9 mouse cellular contexts compared by ENCODE assay signal in genomic region chr15:78931577-78931976, GRCm38 (mm10). TPM values are rescaled to one million over a fixed set of nuclear protein-coding genes. Genes with fewer than 3 reads are reported as not detected.
DNase-seq lines count a peak whose midpoint lies in the region; ATAC-seq and TF ChIP-seq lines count a peak whose summit lies in the region.
"Had no signal": no experiment of that assay in that cellular context is flagged by ENCODE, and none has a peak within 500 bp of the region (broad histone marks: within the 10 kb centered on the region; RNA-seq: fewer than 3 reads in every experiment).

No protein-coding gene starts in this region.

- DNase-seq in forebrain, postnatal 0 days, result no peak
- DNase-seq in forebrain, embryonic 10.5 days (ENCODE audit: extremely low spot score, low spot score), result no peak
- DNase-seq in B cell, adult 2 months, result peak; percentile 78 to 81
- DNase-seq in adrenal gland, postnatal 10 days, result peak; percentile 75
- DNase-seq in heart, postnatal 0 days (ENCODE audit: low spot score), result peak; percentile 84
- DNase-seq in lung, postnatal 10 days, result peak; percentile 77
- peak; percentile 68 to 74 for DNase-seq in thymus, postnatal 10 days (ENCODE audit: low spot score in 2 of 2)
- DNase-seq in right cerebral cortex, postnatal 4 days, result no peak

- H3K36me3 ChIP-seq in forebrain, postnatal 0 days (ENCODE audit: insufficient read depth), result peaks cover 2% of the 10 kb centered on the region; the same call in 1 of the 2 replicates
- H3K36me3 ChIP-seq in forebrain, embryonic 10.5 days (replicated peaks), result peaks cover 16% of the 10 kb centered on the region
- H3K36me3 ChIP-seq in heart, postnatal 0 days (replicated peaks; ENCODE audit: control insufficient read depth, insufficient read depth, low read length), result peaks cover 5% of the 10 kb centered on the region; the same call in 1 of the 2 replicates

- H3K4me1 ChIP-seq in forebrain, postnatal 0 days (ENCODE audit: insufficient read depth), result peaks cover 9% of the 10 kb centered on the region
- H3K4me1 ChIP-seq in forebrain, embryonic 10.5 days, result peaks cover 44% of the 10 kb centered on the region
- peaks cover 21% of the 10 kb centered on the region for H3K4me1 ChIP-seq in heart, postnatal 0 days (ENCODE audit: control insufficient read depth, insufficient read depth)

- no peaks in the 10 kb centered on the region for H3K9me3 ChIP-seq in forebrain, postnatal 0 days (ENCODE audit: low read length)
- no peaks in the 10 kb centered on the region for H3K9me3 ChIP-seq in forebrain, embryonic 10.5 days
- no peaks in the 10 kb centered on the region for H3K9me3 ChIP-seq in heart, postnatal 0 days (replicated peaks; ENCODE audit: control insufficient read depth, low read length)
- H3K9me3 ChIP-seq: limb, embryonic 13.5 days had no signal

- H3K27me3 ChIP-seq in forebrain, postnatal 0 days (ENCODE audit: insufficient read depth, low read length), result no peaks in the 10 kb centered on the region
- peaks cover 13% of the 10 kb centered on the region for H3K27me3 ChIP-seq in forebrain, embryonic 10.5 days (ENCODE audit: poor library complexity, severe bottlenecking)
- H3K27me3 ChIP-seq in heart, postnatal 0 days (ENCODE audit: control insufficient read depth, insufficient read depth, low read length), result no peaks in the 10 kb centered on the region
- H3K27me3 ChIP-seq: limb, embryonic 13.5 days had no signal

- H3K9ac ChIP-seq in forebrain, postnatal 0 days, result no peak overlapping the region
- H3K9ac ChIP-seq in heart, postnatal 0 days (replicated peaks; ENCODE audit: low read depth, low read length), result no peak overlapping the region
- H3K9ac ChIP-seq: limb, embryonic 13.5 days had no signal

- WGBS in forebrain, postnatal 0 days, result 14% methylated on average over 3 of the region's 3 CpGs
- 35% methylated on average over 3 of the region's 3 CpGs for WGBS in forebrain, embryonic 10.5 days
- 11% methylated on average over 3 of the region's 3 CpGs for WGBS in heart, postnatal 0 days

- H3K4me3 ChIP-seq in forebrain, postnatal 0 days (ENCODE audit: low read depth, low read length), result no peak overlapping the region
- H3K4me3 ChIP-seq in forebrain, embryonic 10.5 days, result no peak overlapping the region
- H3K4me3 ChIP-seq in heart, postnatal 0 days (ENCODE audit: low read depth, low read length), result no peak overlapping the region
- H3K4me3 ChIP-seq: limb, embryonic 13.5 days had no signal

- TF ChIP-seq EP300 in heart, postnatal 0 days (IDR thresholded peaks at IDR 0.05; ENCODE audit: low read depth), result no peak

- ATAC-seq in forebrain, postnatal 0 days, result no peak
- ATAC-seq in heart, postnatal 0 days (ENCODE audit: insufficient read depth, low read depth), result peak; percentile 49; the same call in 1 of the 2 replicates

- TF ChIP-seq CTCF in forebrain, postnatal 0 days (IDR thresholded peaks at IDR 0.05; ENCODE audit: low read depth), result peak; percentile 59
- peak; percentile 80 for TF ChIP-seq CTCF in heart, postnatal 0 days (IDR thresholded peaks at IDR 0.05; ENCODE audit: low read depth)

- H3K27ac ChIP-seq in forebrain, postnatal 0 days (ENCODE audit: low read depth, low read length), result no peak overlapping the region
- H3K27ac ChIP-seq in forebrain, embryonic 10.5 days, result no peak overlapping the region
- H3K27ac ChIP-seq in heart, postnatal 0 days (ENCODE audit: low read depth), result no peak overlapping the region

- no peak overlapping the region for H3K4me2 ChIP-seq in forebrain, postnatal 0 days (ENCODE audit: low read depth)
- H3K4me2 ChIP-seq in heart, postnatal 0 days (ENCODE audit: low read depth, low read length), result no peak overlapping the region
- H3K4me2 ChIP-seq: limb, embryonic 13.5 days had no signal

RNA-seq across cellular contexts. Expression of gene Nol12, which starts 3.2 kb away (rescaled TPM):
- total RNA-seq in forebrain, postnatal 0 days (2014; rRNA removed), result 11.2 and 17.6 TPM in 2 replicates
- 60.3 and 64.2 TPM in 2 replicates for polyA plus RNA-seq in forebrain, postnatal 0 days (2015; fragmentation: Nextera tagmentation; extraction: Ambion mirVana)
- polyA plus RNA-seq in forebrain, embryonic 10.5 days (2016; fragmentation: Nextera tagmentation; extraction: Ambion mirVana), result 63.6 and 69.9 TPM in 2 replicates
- total RNA-seq in adrenal gland, postnatal 10 days (2021), result 10 to 100 TPM; 34.4 to 35.2 TPM
- 3.4 TPM in 1 of 2 replicates, not detected in the other for total RNA-seq in heart, postnatal 0 days (2014; rRNA removed; ENCODE audit: low replicate concordance)
- polyA plus RNA-seq in heart, postnatal 0 days (2015; fragmentation: Nextera tagmentation; extraction: Ambion mirVana), result 23.3 TPM in 2 replicates

RNA-seq across cellular contexts. Expression of gene Lgals1, which starts 5.1 kb away (rescaled TPM):
- 31.8 and 43.6 TPM in 2 replicates for total RNA-seq in forebrain, postnatal 0 days (2014; rRNA removed)
- 63.2 and 99.4 TPM in 2 replicates for polyA plus RNA-seq in forebrain, postnatal 0 days (2015; fragmentation: Nextera tagmentation; extraction: Ambion mirVana)
- polyA plus RNA-seq in forebrain, embryonic 10.5 days (2016; fragmentation: Nextera tagmentation; extraction: Ambion mirVana), result 200 and 217 TPM in 2 replicates
- 100 to 1,000 TPM; 601 to 606 TPM for total RNA-seq in adrenal gland, postnatal 10 days (2021)
- total RNA-seq in heart, postnatal 0 days (2014; rRNA removed; ENCODE audit: low replicate concordance), result 460 and 709 TPM in 2 replicates
- 800 and 870 TPM in 2 replicates for polyA plus RNA-seq in heart, postnatal 0 days (2015; fragmentation: Nextera tagmentation; extraction: Ambion mirVana)

RNA-seq across cellular contexts. Expression of gene Triobp, which starts 15.9 kb away (rescaled TPM):
- total RNA-seq in forebrain, postnatal 0 days (2014; rRNA removed), result 36.7 and 40.5 TPM in 2 replicates
- 25.1 and 30.5 TPM in 2 replicates for polyA plus RNA-seq in forebrain, postnatal 0 days (2015; fragmentation: Nextera tagmentation; extraction: Ambion mirVana)
- 39.7 and 41.6 TPM in 2 replicates for polyA plus RNA-seq in forebrain, embryonic 10.5 days (2016; fragmentation: Nextera tagmentation; extraction: Ambion mirVana)
- 10 to 100 TPM; 87.8 to 88.2 TPM for total RNA-seq in adrenal gland, postnatal 10 days (2021)
- total RNA-seq in heart, postnatal 0 days (2014; rRNA removed; ENCODE audit: low replicate concordance), result 45.3 and 80.0 TPM in 2 replicates
- polyA plus RNA-seq in heart, postnatal 0 days (2015; fragmentation: Nextera tagmentation; extraction: Ambion mirVana), result 19.1 and 20.0 TPM in 2 replicates

RNA-seq across cellular contexts. Expression of gene Pdxp, which starts 17.9 kb away (rescaled TPM):
- 263 and 283 TPM in 2 replicates for total RNA-seq in forebrain, postnatal 0 days (2014; rRNA removed)
- 174 and 175 TPM in 2 replicates for polyA plus RNA-seq in forebrain, postnatal 0 days (2015; fragmentation: Nextera tagmentation; extraction: Ambion mirVana)
- polyA plus RNA-seq in forebrain, embryonic 10.5 days (2016; fragmentation: Nextera tagmentation; extraction: Ambion mirVana), result 26.1 and 26.9 TPM in 2 replicates
- total RNA-seq in adrenal gland, postnatal 10 days (2021), result 1 to 10 TPM; 5.2 to 6.1 TPM
- total RNA-seq in heart, postnatal 0 days (2014; rRNA removed; ENCODE audit: low replicate concordance), result 25.8 and 46.0 TPM in 2 replicates
- polyA plus RNA-seq in heart, postnatal 0 days (2015; fragmentation: Nextera tagmentation; extraction: Ambion mirVana), result 7.7 and 8.3 TPM in 2 replicates

RNA-seq across cellular contexts. Expression of gene Sh3bp1, which starts 32.0 kb away (rescaled TPM):
- 2.0 and 6.4 TPM in 2 replicates for total RNA-seq in forebrain, postnatal 0 days (2014; rRNA removed)
- polyA plus RNA-seq in forebrain, postnatal 0 days (2015; fragmentation: Nextera tagmentation; extraction: Ambion mirVana), result 3.3 and 4.3 TPM in 2 replicates
- 21.0 and 21.5 TPM in 2 replicates for polyA plus RNA-seq in forebrain, embryonic 10.5 days (2016; fragmentation: Nextera tagmentation; extraction: Ambion mirVana)
- 10 to 100 TPM; 11.7 to 17.1 TPM for total RNA-seq in adrenal gland, postnatal 10 days (2021)
- 9.8 and 11.7 TPM in 2 replicates for total RNA-seq in heart, postnatal 0 days (2014; rRNA removed; ENCODE audit: low replicate concordance)
- polyA plus RNA-seq in heart, postnatal 0 days (2015; fragmentation: Nextera tagmentation; extraction: Ambion mirVana), result 6.4 and 7.0 TPM in 2 replicates

Comparison
In these comparisons a context has a peak if more than half of its experiments do, and no peak if none do; other contexts are left out.
1. DNase-seq: peak in B cell, adult 2 months (2 of 2), adrenal gland, postnatal 10 days (single experiment), heart, postnatal 0 days (single experiment), lung, postnatal 10 days (single experiment) and thymus, postnatal 10 days (2 of 2); none in forebrain, postnatal 0 days (single experiment), forebrain, embryonic 10.5 days (single experiment) and right cerebral cortex, postnatal 4 days (single experiment).
2. RNA of gene Lgals1, which starts 5.1 kb away (total RNA-seq): 460 to 709 TPM in heart, postnatal 0 days and 601 to 606 TPM in adrenal gland, postnatal 10 days; 31.8 to 43.6 TPM in forebrain, postnatal 0 days; every median in the first group is over 10 times any median in the second.